Mouse (Mus musculus) left cerebral cortex, postnatal 4 days (tissue): ENCODE data around the gene Ptprg. TPM values are rescaled to one million over a fixed set of nuclear protein-coding genes. Genes with fewer than 3 reads are reported as not detected.

Source experiments
- DNase-seq: peaks from one replicate; pipeline ENCODE4 v3.0.0-alpha.2; 2022
- intact Hi-C: fragments of 180-260 bp; cut with DNase I; formaldehyde crosslinking; loops from one replicate; pipeline ENCODE4 v1.15.1; 2025
- total RNA-seq, 2 experiments: library from RNA; stranded (reverse); gene quantifications; 2 replicates each; pipeline ENCODE4 v1.2.3; 2021

Ptprg gene
- total RNA-seq, 2 experiments from 2014 or later, result 127 to 141 TPM

DNA sequence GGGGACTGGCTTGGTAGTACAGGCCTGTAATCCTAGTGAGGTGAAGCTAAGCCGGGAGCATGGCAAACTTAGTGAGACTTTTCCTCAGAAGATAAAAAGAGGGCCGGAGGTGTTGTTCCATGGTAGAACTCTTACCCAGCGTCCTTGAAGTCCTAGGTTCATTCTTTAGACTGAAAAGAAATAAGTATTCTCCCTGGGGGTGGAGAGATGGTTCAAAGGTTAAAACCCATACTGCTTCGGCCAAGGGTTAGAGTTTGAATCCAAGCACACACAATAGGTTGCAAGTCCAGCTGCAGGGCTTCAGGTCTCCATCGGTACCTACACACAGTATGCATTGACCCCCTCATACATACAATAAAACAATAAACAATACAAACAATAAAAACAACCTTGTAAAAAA lies 10.3 kb downstream of the Ptprg start:
- no peak for DNase-seq
- intact Hi-C loops, result loop anchor here (5.0 to 10.0 kb wide), 2 partner anchors 261 to 569 kb away; no protein-coding TSS in a partner anchor

DNA sequence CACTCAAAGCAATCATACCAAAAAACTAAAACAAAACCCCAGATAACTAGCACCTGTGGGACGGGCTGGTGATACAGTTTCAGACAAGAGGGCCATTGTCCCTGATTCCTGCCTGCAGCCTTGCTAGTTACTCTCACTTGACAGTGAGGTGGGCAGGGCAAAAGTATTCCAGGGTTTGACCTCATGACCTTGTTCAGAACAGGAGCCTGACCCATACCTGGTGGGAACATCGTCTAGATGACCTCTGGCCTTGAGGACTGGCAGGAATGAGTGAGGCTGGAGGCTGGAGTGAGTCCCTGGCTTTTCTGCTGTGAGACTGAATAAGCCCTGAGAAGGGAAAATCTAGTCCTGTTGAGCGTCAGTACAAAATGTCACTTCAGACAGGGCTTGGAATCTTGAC lies 11.1 kb downstream of the Ptprg start:
- DNase-seq, result no peak
- intact Hi-C loops, result loop anchor here (5.0 to 10.0 kb wide), 2 partner anchors 260 to 568 kb away; no protein-coding TSS in a partner anchor

DNA sequence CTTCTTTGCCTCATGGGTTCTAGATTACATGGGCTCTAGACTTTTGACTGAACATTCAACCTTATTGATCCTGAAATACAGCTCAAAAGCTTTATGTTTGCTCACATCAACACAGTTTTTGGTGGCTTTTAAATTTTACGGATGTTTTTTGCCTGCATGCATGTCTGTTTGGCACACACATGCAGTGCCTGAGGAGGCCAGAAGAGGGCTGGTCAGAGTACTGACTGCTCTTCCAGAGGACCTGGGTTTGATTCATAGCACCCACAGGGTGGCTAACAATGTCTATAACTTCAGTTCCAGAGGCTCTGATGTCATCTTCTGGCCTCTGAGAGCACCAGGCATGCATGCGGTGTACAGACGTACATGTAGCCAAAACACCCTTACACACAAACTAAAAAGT lies 12.0 kb downstream of the Ptprg start:
- no peak for DNase-seq
- intact Hi-C loops, result loop anchor here (10.0 kb wide), 1 partner anchor 260 kb away; no protein-coding TSS in a partner anchor

DNA sequence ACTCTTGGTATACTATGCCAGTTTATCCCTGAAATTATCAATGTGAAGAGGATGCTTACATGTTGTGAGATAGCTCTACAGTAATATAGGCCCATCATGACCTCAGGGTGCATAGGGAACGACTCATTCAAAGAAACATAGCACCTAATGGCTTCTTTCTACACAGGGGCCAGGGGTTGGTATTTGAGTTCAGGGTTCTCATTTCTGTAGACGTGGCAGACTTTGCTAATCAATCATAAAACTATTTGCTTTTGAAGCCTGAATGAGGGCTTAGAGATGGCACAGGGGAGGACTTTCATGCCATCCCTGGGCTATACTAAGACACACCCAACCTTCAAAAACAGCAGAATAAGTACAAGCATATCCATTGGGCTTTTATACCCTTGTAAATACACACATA lies 16.4 kb downstream of the Ptprg start:
- intact Hi-C loops, result loop anchor here (10.0 kb wide), 1 partner anchor 255 kb away; no protein-coding TSS in a partner anchor
- no peak for DNase-seq

DNA sequence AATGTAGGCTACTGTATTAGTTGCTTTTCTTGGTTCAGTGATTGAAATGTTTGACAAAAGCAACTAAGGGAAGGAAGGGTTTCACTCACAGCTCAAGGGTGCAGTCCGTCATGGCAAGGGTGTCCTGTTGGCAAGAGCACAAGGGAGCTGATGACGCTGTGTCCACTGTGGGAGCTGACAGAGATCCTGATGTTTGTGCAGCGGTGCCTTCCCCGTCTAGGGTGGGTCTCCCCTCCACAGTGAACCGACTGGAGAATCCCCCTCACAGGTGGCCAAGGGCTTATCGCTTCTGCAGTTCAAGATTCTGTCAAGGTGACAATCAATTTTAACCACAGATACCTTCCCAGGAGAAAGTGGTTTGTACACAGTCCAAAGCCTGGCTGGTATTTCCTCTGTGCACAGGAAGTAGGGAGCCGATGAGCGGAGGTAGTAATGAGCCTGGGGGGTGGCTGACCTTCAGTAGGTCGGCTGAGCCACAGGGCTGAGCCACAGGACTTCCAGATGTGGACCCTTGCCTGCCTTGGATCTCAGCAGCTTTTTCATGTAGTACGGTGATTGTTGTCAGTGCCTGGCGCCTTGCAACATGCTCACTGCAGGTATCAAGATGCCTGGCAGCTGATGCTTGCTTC lies 18.5 kb downstream of the Ptprg start:
- intact Hi-C loops, result no loop called here
- no peak for DNase-seq

DNA sequence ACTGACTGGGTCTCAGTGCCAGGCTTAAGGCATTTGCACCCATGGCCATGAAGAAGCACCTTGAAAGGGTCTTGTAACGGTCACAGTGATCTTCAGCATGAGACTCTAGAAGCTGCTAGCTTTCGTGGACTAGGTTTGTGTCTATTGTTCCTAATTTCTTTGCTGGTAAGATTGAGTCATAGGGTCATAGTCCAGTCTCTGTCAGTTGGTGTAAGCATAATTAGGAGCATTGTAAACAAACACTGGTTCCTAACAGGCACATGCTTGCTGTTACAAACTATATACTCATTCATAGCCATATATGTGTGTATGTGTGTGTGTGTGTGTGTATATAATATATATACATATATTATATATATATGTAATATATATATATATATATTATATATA lies 19.1 kb downstream of the Ptprg start:
- DNase-seq, result no peak
- intact Hi-C loops, result no loop called here

DNA sequence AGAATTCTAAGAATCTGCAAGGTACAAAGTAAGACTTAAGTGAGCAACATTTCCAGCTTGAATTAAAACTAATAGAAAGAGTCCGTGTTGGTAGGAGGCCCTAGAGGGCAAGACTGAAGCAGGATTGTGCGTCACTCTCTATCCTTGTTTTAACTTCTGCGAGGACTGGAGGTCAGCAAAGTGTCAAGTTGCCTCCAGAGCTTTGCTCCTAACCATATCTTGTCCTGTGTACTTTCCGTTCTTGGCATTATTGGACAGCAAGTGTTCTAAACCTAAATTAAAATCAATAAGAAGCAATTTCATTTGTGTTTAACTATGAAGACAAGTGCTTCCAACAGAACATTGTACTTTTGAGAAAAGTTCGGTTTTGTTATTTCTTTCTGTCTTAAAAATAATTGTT lies 20.4 kb downstream of the Ptprg start:
- intact Hi-C loops, result no loop called here

DNA sequence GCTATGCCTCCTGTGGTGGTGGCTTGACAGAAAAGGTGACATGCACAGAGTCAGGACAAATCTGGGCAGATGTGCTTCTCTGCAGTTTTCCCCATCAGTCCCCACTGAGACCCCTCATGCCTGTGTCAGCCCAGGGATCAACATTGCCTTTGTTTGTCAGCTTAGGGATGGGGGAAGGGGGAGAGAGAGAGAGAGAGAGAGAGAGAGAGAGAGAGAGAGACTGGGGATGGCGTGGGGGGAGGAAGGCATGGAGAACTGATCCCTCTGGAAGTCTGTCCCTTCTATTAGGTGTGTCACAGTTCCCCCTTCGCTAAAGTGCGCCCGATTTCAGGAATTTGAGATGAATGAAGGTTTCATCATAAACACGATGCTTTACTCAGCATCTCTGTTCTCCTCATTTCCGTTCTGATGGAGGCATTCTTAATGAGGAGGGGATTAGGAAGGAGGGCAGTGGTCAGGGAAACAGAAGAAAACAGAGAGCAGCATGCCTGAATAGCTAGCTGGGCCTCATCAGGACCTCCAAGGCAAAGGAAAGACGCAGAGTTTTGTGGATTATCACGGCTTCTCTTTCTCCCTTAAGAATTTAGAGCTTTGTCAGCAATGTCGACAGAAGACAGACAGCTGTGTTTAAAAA lies 24.1 kb downstream of the Ptprg start:
- DNase-seq, result no peak
- intact Hi-C loops, result no loop called here

More for the DNA sequence above, 20.4 kb downstream of the Ptprg start:
- DNase-seq, result no peak

DNA sequence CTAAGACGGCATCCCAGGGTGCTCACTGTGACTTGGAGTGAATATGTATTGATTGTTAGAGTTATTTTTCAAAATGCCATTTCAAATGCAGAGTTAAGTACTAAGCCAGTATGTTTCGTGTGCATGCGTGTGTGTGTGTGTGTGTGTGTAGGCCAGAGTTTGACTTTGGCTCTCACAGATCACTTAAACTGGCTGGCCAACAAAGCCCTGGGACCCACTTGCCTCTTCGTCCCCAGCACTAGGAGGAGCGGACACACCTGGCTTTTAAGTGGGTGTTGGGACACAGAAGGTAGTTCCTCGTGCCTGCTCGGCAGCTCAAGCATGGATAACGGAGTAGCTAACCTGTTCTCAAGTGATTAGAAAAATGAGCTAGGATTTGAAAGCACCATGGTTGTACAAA lies 24.6 kb downstream of the Ptprg start:
- intact Hi-C loops, result no loop called here
- no peak for DNase-seq

DNA sequence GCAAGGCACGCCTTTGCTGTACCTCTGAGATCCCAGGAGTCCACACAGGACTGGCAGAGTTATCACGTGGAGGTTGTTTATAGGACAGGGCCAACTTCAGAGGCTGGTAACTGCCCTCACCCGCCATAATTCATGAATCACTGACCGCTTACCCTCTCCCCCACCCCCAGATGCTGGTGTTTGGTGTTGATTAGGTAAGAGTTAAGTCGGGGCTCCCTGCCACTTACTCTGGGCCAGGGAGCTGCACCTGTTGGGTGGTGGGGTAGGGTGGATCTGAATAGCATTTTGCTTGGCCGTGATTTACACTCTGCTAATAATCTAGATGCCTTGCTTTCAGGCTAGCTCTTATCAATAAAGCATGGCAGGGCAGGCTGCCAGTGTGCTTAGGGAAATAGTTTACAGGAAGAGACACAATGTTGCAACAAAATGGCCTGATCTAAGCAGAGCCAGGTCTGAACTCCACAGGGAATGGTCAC lies 25.2 kb downstream of the Ptprg start:
- intact Hi-C loops, result no loop called here
- DNase-seq, result no peak

DNA sequence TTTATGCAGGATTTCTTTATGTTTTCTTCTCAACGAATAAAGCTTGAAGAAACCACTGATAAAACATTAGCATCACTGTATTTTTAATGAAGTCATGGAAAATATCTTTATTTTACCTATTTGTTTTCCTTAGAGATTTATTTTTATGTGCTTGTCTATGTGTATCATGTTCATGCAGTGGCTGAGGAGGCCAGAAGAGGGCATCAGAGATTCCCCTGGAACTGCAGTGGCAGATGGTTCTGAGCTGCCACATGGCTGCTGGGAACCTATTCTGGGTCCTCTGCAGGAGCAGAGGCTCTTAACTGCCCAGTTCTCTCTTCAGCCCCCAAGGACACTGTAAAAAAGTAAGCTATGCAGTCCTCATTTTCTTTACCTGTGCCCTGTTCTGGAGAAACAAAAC lies 26.6 kb downstream of the Ptprg start:
- intact Hi-C loops, result no loop called here

DNA sequence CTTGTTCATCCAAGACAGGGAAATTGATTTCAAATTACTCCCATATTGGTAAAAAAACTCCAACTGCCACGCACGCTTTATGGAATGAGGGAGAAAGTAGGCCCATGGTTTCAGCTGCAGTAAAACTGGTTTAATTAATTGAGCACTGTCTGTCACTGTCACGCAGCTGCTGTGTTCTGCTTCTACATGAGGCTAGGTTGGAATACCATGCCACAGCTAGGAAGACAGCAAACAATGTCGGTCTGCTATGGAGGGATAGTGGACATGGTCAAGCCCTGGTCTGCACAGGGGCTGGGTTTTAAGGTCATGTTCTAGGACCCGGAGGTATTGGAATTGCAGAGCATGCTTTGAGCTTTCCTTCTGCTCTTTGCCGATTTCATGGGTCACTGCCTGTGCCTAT lies 30.9 kb downstream of the Ptprg start:
- intact Hi-C loops, result no loop called here
- no peak for DNase-seq

More for the DNA sequence above, 26.6 kb downstream of the Ptprg start:
- DNase-seq, result no peak

DNA sequence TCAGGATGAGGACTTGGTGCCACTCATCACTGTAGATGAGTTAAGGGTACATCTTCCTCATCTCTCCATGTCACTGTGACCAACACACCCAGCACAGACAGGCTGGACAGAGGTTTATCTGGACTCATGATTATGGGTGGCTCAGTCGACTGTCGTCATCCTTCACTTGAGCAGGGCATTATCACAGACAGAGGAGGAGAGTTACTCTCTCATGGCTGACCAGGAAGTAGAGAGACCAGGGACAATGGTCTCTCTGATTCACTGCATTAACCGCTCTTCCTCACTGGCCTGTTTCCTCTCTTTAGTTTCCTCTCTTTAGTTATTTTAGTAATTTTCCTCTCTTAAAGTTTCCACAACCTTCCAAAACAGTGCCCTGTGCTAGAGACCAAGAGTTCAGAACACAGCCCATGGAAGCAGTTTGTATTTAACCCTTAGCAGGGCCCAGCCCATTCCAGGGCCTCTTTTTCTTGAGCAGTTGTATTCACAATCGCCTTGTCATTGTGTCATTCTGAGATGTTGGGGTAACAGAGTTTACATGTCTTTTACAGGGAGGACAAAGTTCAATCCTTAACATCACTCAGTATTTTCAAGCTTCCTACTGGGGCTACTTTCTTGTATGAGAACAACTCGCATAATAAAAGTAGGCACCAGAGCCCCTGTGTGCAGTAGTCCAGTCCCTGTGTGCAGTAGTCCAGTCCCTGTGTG lies 31.7 kb downstream of the Ptprg start:
- no peak for DNase-seq
- intact Hi-C loops, result no loop called here

DNA sequence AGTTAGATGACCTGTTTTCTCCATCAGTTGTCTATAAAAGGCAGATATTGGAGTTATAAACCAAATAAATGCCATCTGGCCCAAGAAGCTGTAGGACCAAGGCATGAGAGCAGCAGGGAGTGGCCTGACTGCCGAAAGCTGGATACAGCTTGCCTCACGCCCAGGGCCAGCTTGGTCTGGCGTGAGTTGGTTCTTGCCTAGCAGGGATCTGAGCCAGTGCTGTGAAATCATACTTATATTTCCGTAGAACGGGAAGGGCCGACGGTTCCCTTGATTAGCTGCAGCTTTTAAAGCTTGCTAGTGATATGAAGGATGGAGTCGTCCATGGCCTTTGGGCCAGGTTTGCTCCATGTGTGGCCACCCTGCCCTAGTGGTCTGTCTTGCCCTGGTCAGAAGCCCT lies 37.1 kb downstream of the Ptprg start:
- intact Hi-C loops, result no loop called here
- peak; percentile 32 for DNase-seq

DNA sequence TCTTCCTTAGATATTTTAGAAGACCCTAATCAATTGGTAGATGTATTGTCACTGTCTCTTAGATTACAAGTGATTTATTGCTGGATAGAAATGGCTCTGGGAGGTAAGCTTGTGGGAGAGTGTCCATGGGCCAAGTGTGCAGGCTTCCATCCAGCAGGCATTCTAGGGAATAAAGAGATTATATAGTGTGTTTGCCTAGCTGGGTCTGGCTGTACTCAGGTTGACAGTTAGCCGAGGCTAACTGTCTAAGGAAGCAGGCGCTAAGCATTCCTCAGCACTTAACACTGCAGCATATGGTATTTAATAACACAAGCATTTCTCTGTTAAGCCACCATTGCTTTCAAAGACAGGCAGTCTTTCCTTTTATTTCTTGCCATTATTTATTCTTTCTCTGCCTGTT lies 39.3 kb downstream of the Ptprg start:
- intact Hi-C loops, result no loop called here
- DNase-seq, result no peak

DNA sequence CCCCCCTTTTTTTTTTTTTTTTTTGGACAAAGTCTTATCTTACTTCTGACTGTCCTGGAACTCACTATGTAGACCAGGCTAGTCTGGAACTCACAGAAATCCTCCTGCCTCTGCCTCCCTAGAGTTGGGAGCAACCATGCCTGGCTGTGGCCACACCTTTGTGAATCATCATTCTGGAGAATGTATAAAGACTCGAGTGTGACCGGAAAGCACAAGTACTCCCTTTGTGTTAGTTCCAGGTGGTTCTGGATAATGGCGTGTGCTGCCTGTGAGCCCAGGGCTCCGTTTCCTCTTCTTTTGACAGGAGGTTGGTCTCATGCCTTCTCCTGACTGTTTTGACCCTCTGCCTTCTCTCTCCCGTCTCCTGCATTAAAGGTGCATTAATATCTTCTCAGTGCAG lies 41.0 kb downstream of the Ptprg start:
- intact Hi-C loops, result no loop called here
- no peak for DNase-seq

DNA sequence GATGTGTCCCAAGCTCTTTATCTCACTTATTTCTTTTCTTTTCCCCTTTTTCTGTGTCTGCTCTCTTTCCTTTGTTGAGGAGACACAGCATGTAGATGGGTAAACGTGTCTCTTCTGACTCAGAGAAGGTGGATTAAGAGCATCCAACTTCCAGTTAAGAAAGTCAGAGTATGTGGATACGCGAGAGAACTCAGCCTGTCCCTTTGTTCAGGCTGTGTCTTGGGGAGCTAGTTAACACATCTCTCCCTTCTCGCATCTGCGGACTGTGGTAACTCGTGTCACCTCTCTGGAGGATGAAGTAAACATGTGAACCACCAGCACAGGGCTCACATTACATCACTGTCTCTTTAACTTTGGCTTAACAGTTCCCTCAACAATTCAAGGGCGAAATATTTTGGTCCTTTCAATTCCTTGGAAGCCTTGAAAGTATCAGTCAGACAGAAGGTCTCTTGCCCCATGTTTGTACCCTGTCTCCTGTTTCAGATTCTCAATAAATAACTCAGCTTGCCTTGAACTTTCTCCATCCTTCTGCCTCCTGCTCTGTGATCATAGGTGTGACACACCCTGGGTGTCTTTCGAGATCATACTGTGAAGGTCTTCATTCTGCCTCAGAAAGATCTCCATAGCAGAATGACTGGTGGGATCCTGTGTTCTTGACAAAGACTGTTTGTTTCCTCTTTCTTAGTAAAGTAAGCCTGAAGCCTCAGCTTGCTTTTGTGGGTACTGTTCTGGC lies 51.0 kb downstream of the Ptprg start:
- intact Hi-C loops, result no loop called here
- no peak for DNase-seq

DNA sequence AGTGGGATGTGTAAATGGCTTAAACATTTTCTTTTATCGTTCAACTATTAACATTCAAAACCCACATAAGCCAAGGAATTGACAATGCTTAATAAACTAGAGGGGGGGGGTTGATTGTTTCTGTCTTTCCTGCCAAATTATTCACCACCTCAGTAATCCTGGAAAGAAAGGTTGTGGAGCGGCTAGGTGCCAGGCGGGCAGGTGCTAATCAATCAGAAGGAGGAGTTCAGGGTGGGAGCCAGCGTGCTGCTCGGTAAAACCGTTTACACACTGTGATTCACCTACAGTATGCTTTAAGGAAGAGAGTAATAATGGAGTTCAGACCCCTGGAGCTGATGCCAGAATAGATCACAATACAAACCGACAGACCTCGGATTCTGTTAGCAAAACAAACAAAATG lies 55.0 kb downstream of the Ptprg start:
- DNase-seq, result peak; percentile 28
- intact Hi-C loops, result no loop called here

DNA sequence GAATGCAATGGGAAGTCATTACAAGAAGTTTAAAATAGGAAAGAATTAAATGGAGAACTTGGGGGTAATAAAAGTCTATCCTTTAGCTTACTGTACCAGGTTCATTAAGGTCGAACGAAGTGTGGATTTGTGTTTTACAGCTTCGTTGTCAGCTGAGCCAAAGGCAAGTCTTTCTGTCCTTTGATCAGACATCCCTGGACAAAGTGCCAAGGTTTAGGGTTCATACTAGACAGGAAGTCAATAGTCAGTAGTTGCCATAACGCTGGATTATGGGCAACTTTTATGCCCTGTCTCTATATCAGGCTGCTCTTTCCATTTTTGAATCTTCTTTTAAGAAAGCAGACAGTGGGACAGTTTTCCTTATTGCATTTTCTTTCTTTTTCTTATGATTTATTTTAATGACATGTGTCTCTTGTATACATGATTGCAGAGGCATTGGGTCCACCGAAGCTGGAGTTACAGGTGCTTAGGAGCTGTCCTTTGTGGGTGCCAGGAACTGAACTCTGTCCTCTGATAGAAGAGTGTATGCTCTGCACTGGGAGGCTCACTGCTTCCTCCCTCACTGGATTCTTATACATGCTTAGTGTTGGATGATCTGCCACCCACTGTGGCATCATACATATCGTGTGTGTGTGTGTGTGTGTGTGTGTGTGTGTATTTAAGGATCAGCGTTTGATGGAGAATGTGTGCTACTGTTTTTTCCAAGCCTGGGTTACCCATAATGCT lies 56.7 kb downstream of the Ptprg start:
- no peak for DNase-seq
- intact Hi-C loops, result no loop called here

DNA sequence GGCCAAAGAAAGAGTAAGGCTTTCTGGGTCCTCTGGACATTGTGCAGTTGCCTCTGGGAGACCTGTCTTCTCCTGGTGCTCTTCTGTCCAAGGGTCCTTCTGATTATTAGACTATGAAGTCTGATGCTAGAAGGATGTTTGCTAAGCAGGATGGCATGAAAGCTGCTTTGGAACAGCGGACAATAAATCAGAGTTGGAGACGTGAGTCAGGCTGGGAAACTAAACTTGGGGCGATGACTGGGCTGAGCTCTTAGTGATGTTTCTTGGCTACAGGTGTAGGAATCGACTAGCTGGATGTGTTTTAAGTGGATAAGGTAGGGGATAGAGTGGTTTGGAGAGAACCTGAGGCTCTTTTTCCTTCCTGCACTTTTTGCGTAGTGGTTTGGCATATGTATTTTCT lies 59.1 kb downstream of the Ptprg start:
- DNase-seq, result no peak
- intact Hi-C loops, result no loop called here

DNA sequence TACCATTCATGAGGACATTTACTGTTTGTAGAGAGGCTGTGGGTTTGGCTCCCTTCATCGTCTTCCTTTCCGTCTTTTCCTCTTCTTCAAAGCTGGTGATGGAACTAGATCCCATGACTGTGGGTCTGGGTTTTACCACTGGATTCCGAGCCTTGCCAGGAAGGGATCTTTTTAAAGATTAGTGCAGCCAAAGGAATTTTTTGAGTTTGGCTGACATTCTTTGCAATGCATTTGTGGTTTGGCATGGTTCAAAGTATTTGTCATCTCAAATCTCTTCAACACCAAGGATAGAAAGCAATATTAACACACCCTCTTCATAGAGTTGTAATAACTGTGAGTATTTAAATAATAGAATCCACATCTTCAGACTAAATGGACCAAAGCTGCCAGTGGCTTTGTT lies 59.8 kb downstream of the Ptprg start:
- intact Hi-C loops, result no loop called here
- no peak for DNase-seq
